Mouse (Mus musculus) G1E (cell line): ENCODE measurements around the gene Als2cr12. TPM values are rescaled to one million over a fixed set of nuclear protein-coding genes. Genes with fewer than 3 reads are reported as not detected.
"Not testable (repeated sequence)": the region's sequence is repeated elsewhere in the genome, so short reads cannot be mapped to it uniquely, and the experiment has no call there.

Source experiments
- ATAC-seq: 2 replicates; pipeline ENCODE4 v1.8.0; 2016; ENCODE audit warnings: mild to moderate bottlenecking; ENCODE audit not compliant: insufficient number of reproducible peaks, poor library complexity, low FRiP score, severe bottlenecking; ENCODE audit errors: extremely low read depth
- DNase-seq: peaks from one replicate; pipeline ENCODE4 v3.0.0; 2012; ENCODE audit warnings: low spot score
- H3K27me3 ChIP-seq: 2 replicates; pipeline ENCODE4 v1.6.1; 2012; ENCODE audit warnings: mild to moderate bottlenecking, low read length, inconsistent platforms; ENCODE audit not compliant: insufficient read depth
- H3K36me3 ChIP-seq: replicated peaks from 2 replicates; pipeline ENCODE3; 2012; ENCODE audit warnings: mild to moderate bottlenecking, inconsistent platforms
- H3K4me1 ChIP-seq: 2 replicates; pipeline ENCODE4 v1.6.1; 2012; ENCODE audit warnings: low read depth, low read length, inconsistent platforms, mixed read lengths; ENCODE audit not compliant: insufficient read depth
- H3K4me3 ChIP-seq: 2 replicates; pipeline ENCODE4 v1.5.1; 2012; ENCODE audit warnings: low read depth, mild to moderate bottlenecking, inconsistent platforms, low read length, moderate library complexity, mixed read lengths
- H3K9me3 ChIP-seq: replicated peaks from 2 replicates; pipeline ENCODE4 v1.6.1; 2012; ENCODE audit warnings: inconsistent platforms
- CTCF ChIP-seq: IDR thresholded peaks from 2 replicates; pipeline ENCODE4 v1.5.1; 2012; ENCODE audit warnings: low read depth, low read length, inconsistent platforms, mixed read lengths
- GATA1 ChIP-seq: IDR thresholded peaks from 2 replicates; pipeline ENCODE4 v1.6.1; 2012; ENCODE audit warnings: borderline replicate concordance, low read length, inconsistent platforms, mixed read lengths
- GATA2 ChIP-seq: IDR thresholded peaks from 2 replicates; pipeline ENCODE4 v1.6.1; 2012; ENCODE audit warnings: low read depth, low read length, inconsistent platforms, borderline replicate concordance
- POLR2AphosphoS5 ChIP-seq: IDR thresholded peaks from 2 replicates; pipeline ENCODE4 v1.6.1; 2012; ENCODE audit warnings: low read depth, low read length, inconsistent platforms; ENCODE audit not compliant: insufficient replicate concordance
- TAL1 ChIP-seq: conservative IDR thresholded peaks from 2 replicates; pipeline ENCODE4 v1.6.1; 2012; ENCODE audit warnings: low read depth, low read length, inconsistent platforms, mixed read lengths
- polyA plus RNA-seq: library from polyadenylated mRNA; stranded (reverse); fragments of >175 nt; gene quantifications from 2 replicates; pipeline ENCODE4 v1.2.3, GENCODE M21; 2012
- total RNA-seq, 2 experiments: library from RNA; stranded (forward) in 1 of 2; stranded (reverse) in 1 of 2; fragments of 200-1000 nt in 1 of 2; fragments of >200 nt in 1 of 2; fragmentation: Nextera tagmentation in 1 of 2; gene quantifications; 2 replicates each; pipeline ENCODE4 v1.2.3; 2014 to 2017

Gene Als2cr12
- total and polyA plus RNA-seq, 3 experiments: 0.22 TPM; not detected in 2

- ATAC-seq: no peak
- no peak for TF ChIP-seq TAL1
- no peak for TF ChIP-seq GATA1
- TF ChIP-seq CTCF: no peak
- TF ChIP-seq GATA2: no peak
- no peak for TF ChIP-seq POLR2AphosphoS5
Measured at GRCm38 (mm10) chr1:58615146-58615545, 80.6 kb downstream of the Als2cr12 start.

GRCm38 (mm10) chr1:58614424-58614823 is 81.4 kb downstream of the Als2cr12 start:
- no peak for ATAC-seq
- Histone ChIP-seq H3K9me3 (peaks cover 3% of the 10 kb centered on the region; the same call in 1 of the 2 replicates), H3K36me3 (no peaks in the 10 kb centered on the region), H3K4me1 (peaks cover 17% of the 10 kb centered on the region), H3K4me3 (no peak overlapping the region), H3K27me3 (peaks cover 17% of the 10 kb centered on the region)
- TF ChIP-seq GATA1 (no peak), CTCF (no peak), POLR2AphosphoS5 (no peak), TAL1 (no peak), GATA2 (no peak)
- no peak for DNase-seq

More at GRCm38 (mm10) chr1:58615146-58615545, 80.6 kb downstream of the Als2cr12 start:
- Histone ChIP-seq H3K9me3 (peaks cover 3% of the 10 kb centered on the region; the same call in 1 of the 2 replicates), H3K4me3 (no peak overlapping the region), H3K4me1 (peaks cover 17% of the 10 kb centered on the region), H3K36me3 (no peaks in the 10 kb centered on the region), H3K27me3 (peaks cover 17% of the 10 kb centered on the region)
- DNase-seq: no peak

GRCm38 (mm10) chr1:58613786-58614185 is 82.0 kb downstream of the Als2cr12 start:
- Histone ChIP-seq H3K9me3 (peaks cover 1% of the 10 kb centered on the region; the same call in 1 of the 2 replicates), H3K4me1 (peaks cover 15% of the 10 kb centered on the region), H3K36me3 (no peaks in the 10 kb centered on the region), H3K27me3 (peaks cover 17% of the 10 kb centered on the region), H3K4me3 (no peak overlapping the region)
- no peak for ATAC-seq
- no peak for DNase-seq
- TF ChIP-seq GATA1 (no peak), CTCF (no peak), GATA2 (no peak)

- TF ChIP-seq TAL1 (no peak), GATA2 (no peak), POLR2AphosphoS5 (no peak), CTCF (no peak), GATA1 (no peak)
- no peaks in the 10 kb centered on the region for H3K36me3 ChIP-seq
- DNase-seq: no peak
- peaks cover 4% of the 10 kb centered on the region; the same call in 1 of the 2 replicates for H3K4me1 ChIP-seq
- H3K27me3 ChIP-seq: peaks cover 19% of the 10 kb centered on the region
- no peak for ATAC-seq
- no peak overlapping the region for H3K4me3 ChIP-seq
- peaks cover 3% of the 10 kb centered on the region; the same call in 1 of the 2 replicates for H3K9me3 ChIP-seq
Measured at GRCm38 (mm10) chr1:58610611-58611010, 85.2 kb downstream of the Als2cr12 start.

DNA sequence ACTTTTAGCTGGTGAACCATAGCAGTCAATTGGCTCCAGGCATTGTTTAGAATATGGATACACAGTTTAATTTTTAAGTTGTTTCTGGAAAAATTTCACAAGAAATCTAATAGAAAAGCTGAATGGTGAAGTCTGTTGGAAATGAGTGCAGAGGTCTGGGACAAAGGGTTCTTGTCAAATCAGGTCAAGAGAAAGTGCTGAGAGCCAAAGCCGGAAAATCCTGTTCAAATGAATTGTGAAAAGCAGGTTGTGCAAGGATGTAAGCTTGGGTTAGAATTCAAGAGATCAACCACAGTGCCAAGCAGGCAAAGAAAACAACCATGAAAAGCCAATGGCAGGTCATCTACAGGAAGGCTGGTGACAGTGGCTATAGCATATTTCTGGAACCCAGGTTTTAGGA is 85.6 kb downstream of the Als2cr12 start:
- no peak for TF ChIP-seq TAL1
- TF ChIP-seq GATA1: no peak
- TF ChIP-seq GATA2: no peak
- no peak for TF ChIP-seq POLR2AphosphoS5
- Histone ChIP-seq H3K9me3 (peaks cover 3% of the 10 kb centered on the region; the same call in 1 of the 2 replicates), H3K4me1 (peaks cover 2% of the 10 kb centered on the region; the same call in 1 of the 2 replicates), H3K4me3 (no peak overlapping the region), H3K27me3 (peaks cover 16% of the 10 kb centered on the region), H3K36me3 (no peaks in the 10 kb centered on the region)
- DNase-seq (no peak), ATAC-seq (no peak)

GRCm38 (mm10) chr1:58609591-58609990 is 86.2 kb downstream of the Als2cr12 start:
- not testable (repeated sequence) for H3K9me3 ChIP-seq, H3K36me3 ChIP-seq, DNase-seq, H3K4me3 ChIP-seq, H3K4me1 ChIP-seq, ATAC-seq
- peaks cover 11% of the 10 kb centered on the region for H3K27me3 ChIP-seq

DNA sequence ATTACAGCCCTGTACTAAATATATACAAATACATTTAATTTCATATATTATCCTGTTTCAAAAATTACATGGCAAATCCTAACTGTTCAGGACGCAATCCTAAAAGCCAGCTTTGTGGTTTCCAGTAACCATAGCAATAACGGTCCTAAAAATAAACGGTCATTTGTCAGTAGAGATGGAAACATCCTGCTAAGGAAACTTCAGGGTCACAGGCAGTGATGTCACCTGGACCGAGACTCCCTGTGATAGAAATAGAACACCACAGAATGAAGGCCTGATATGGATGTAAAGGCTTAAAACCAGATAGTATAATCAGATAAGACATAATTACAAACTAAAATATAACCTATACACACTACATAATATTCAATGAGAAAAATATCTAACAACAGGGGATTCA is 92.1 kb downstream of the Als2cr12 start:
- Histone ChIP-seq H3K36me3 (no peaks in the 10 kb centered on the region), H3K4me3 (no peak overlapping the region), H3K9me3 (peaks cover 3% of the 10 kb centered on the region; the same call in 1 of the 2 replicates), H3K27me3 (peaks cover 9% of the 10 kb centered on the region), H3K4me1 (no peaks in the 10 kb centered on the region)
- no peak for DNase-seq
- ATAC-seq: no peak
- no peak for TF ChIP-seq CTCF
- no peak for TF ChIP-seq POLR2AphosphoS5
- no peak for TF ChIP-seq GATA1
- no peak for TF ChIP-seq GATA2
- TF ChIP-seq TAL1: no peak
